Mouse (Mus musculus) forebrain, embryonic 16.5 days (tissue): ENCODE data around the gene Grin3b. TPM values are rescaled to one million over a fixed set of nuclear protein-coding genes. Genes with fewer than 3 reads are reported as not detected.

Source experiments
- ATAC-seq: fragments of 200-750 bp; cut with Nextera tagmentation; 2 replicates; pipeline ENCODE4 v1.8.0; 2017; ENCODE audit warnings: mild to moderate bottlenecking, moderate library complexity
- H3K27ac ChIP-seq: fragments of 300-500 bp; sonication (generic); 2 replicates; pipeline ENCODE4 v1.5.1; 2014; ENCODE audit warnings: low read length, control low read depth
- H3K27me3 ChIP-seq: fragments of 300-500 bp; sonication (generic); replicated peaks from 2 replicates; pipeline ENCODE4 v1.6.1; 2014; ENCODE audit warnings: low read length; ENCODE audit not compliant: control insufficient read depth, insufficient read depth
- H3K36me3 ChIP-seq: fragments of 300-500 bp; sonication (generic); 2 replicates; pipeline ENCODE4 v1.6.1; 2014; ENCODE audit not compliant: control insufficient read depth, insufficient read depth
- H3K4me1 ChIP-seq: fragments of 300-500 bp; sonication (generic); replicated peaks from 2 replicates; pipeline ENCODE4 v1.6.1; 2014; ENCODE audit warnings: low read length; ENCODE audit not compliant: control insufficient read depth, insufficient read depth
- H3K4me2 ChIP-seq: fragments of 300-500 bp; sonication (generic); 2 replicates; pipeline ENCODE4 v1.6.1; 2014; ENCODE audit warnings: mild to moderate bottlenecking, low read length, control low read depth
- H3K4me3 ChIP-seq: fragments of 300-500 bp; sonication (generic); replicated peaks from 2 replicates; pipeline ENCODE4 v1.5.1; 2014; ENCODE audit warnings: mild to moderate bottlenecking, low read length, control low read depth
- H3K9ac ChIP-seq: fragments of 300-500 bp; sonication (generic); replicated peaks from 2 replicates; pipeline ENCODE4 v1.6.1; 2014; ENCODE audit warnings: low read depth, low read length, control low read depth
- H3K9me3 ChIP-seq: fragments of 300-500 bp; sonication (generic); 2 replicates; pipeline ENCODE4 v1.6.1; 2016; ENCODE audit warnings: low read length; ENCODE audit not compliant: control insufficient read depth
- WGBS: fragments of 180-500 bp; shearing (Covaris S2); extraction: QIAGEN DNeasy Blood & Tissue Kit; methylation state at CpG from one replicate; pipeline ENCODE4 v1.1.7; 2014; 5-methylcytosine and 5-hydroxymethylcytosine counted together
- polyA plus RNA-seq: library from polyadenylated mRNA; unstranded; fragments of >200 nt; fragmentation: Nextera tagmentation; extraction: Ambion mirVana; gene quantifications from 2 replicates; pipeline ENCODE4 v1.2.1, GENCODE M21; 2015

Gene Grin3b
- polyA plus RNA-seq, 1 experiment from 2014 or later: 0.60 TPM

DNA sequence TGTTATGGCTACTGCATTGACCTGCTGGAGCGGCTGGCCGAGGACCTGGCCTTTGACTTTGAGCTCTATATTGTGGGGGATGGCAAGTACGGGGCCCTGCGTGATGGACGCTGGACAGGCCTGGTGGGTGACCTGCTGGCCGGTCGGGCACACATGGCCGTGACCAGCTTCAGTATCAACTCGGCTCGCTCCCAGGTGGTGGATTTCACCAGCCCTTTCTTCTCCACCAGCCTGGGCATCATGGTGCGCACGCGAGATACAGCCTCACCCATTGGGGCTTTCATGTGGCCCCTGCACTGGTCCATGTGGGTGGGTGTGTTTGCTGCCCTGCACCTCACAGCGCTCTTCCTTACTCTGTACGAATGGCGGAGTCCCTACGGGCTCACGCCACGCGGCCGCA is 3.6 kb downstream of the Grin3b start:
- peaks cover 10% of the 10 kb centered on the region for H3K4me1 ChIP-seq
- 89% methylated on average over 21 of the region's 21 CpGs for whole genome bisulfite sequencing
- no peak for ATAC-seq
- no peak overlapping the region for H3K9ac ChIP-seq
- peaks cover 34% of the 10 kb centered on the region for H3K36me3 ChIP-seq
- no peak overlapping the region for H3K4me2 ChIP-seq
- no peak overlapping the region for H3K27ac ChIP-seq
- H3K27me3 ChIP-seq: peaks cover 15% of the 10 kb centered on the region
- no peak overlapping the region for H3K4me3 ChIP-seq
- no peaks in the 10 kb centered on the region for H3K9me3 ChIP-seq

GRCm38 (mm10) chr10:79974668-79975067 is 4.2 kb downstream of the Grin3b start:
- ATAC-seq: no peak

GRCm38 (mm10) chr10:79976071-79976721 is 5.7 kb downstream of the Grin3b start:
- H3K9ac ChIP-seq: no peak overlapping the region
- 90% methylated on average over 28 of the region's 28 CpGs for WGBS
- H3K4me2 ChIP-seq: no peak overlapping the region
- H3K27me3 ChIP-seq: peaks cover 2% of the 10 kb centered on the region; the same call in 1 of the 2 replicates
- H3K27ac ChIP-seq: no peak overlapping the region
- ATAC-seq: no peak
- H3K4me1 ChIP-seq: peaks cover 3% of the 10 kb centered on the region
- H3K4me3 ChIP-seq: no peak overlapping the region
- no peaks in the 10 kb centered on the region for H3K9me3 ChIP-seq
- peaks cover 35% of the 10 kb centered on the region for H3K36me3 ChIP-seq

More at GRCm38 (mm10) chr10:79974668-79975067, 4.2 kb downstream of the Grin3b start:
- Histone ChIP-seq H3K9ac (no peak overlapping the region), H3K27ac (no peak overlapping the region), H3K27me3 (peaks cover 13% of the 10 kb centered on the region), H3K4me3 (no peak overlapping the region), H3K9me3 (no peaks in the 10 kb centered on the region), H3K36me3 (peaks cover 35% of the 10 kb centered on the region), H3K4me1 (peaks cover 8% of the 10 kb centered on the region), H3K4me2 (no peak overlapping the region)
- WGBS: 88% methylated on average over 8 of the region's 8 CpGs

GRCm38 (mm10) chr10:79976722-79977107 is 6.2 kb downstream of the Grin3b start:
- H3K9me3 ChIP-seq: no peaks in the 10 kb centered on the region
- no peak for ATAC-seq
- no peak overlapping the region for H3K27ac ChIP-seq
- WGBS: 77% methylated on average over 36 of the region's 36 CpGs
- peaks cover 35% of the 10 kb centered on the region for H3K36me3 ChIP-seq
- no peak overlapping the region for H3K4me3 ChIP-seq
- H3K4me1 ChIP-seq: peaks cover 5% of the 10 kb centered on the region
- H3K27me3 ChIP-seq: no peaks in the 10 kb centered on the region
- H3K4me2 ChIP-seq: no peak overlapping the region
- H3K9ac ChIP-seq: no peak overlapping the region

DNA sequence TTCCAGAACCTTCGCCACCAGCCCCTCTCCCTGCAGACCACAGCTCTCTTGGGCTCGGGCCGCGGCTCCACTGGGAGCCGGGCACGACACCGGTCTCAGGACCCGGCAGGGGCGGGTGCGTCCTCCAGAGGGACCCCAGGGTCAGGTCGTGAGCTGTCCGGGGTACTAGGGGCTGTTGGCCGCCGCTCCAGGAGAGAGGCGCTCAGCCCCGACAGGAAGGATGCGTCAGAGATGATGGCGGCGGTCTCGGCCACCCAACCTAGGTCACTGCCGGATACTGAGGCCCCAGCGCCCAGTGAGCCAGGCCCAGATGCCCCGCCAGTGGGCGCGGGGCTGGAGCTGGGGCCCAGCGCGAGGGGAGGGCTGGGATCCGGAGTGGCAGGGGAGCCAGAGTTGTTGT is 6.8 kb downstream of the Grin3b start:
- Histone ChIP-seq H3K9ac (no peak overlapping the region), H3K36me3 (peaks cover 35% of the 10 kb centered on the region), H3K27me3 (no peaks in the 10 kb centered on the region), H3K4me3 (no peak overlapping the region), H3K27ac (no peak overlapping the region), H3K4me1 (peaks cover 9% of the 10 kb centered on the region), H3K9me3 (no peaks in the 10 kb centered on the region), H3K4me2 (no peak overlapping the region)
- 86% methylated on average over 28 of the region's 28 CpGs for WGBS
- no peak for ATAC-seq

DNA sequence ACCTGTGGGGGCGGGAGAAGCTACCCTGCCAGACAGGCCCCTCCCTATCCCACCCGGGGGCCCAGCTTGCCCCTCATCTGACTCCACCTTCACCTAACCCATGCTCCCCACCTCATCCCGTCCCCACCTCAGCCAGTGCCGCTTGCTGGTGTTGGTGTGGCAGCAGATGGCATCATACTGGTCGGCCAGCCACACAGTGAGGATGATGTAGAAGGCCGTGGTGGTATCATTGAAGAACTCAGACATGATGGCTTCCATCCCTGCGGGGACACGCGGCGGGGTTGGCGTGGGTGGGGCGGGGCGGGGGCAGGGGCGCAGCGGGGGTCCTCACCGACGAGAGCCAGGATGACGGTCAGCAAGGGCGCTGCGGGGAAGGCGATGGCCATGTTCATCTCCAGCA is 7.5 kb downstream of the Grin3b start:
- no peak overlapping the region for H3K4me2 ChIP-seq
- H3K9ac ChIP-seq: no peak overlapping the region
- 96% methylated on average over 20 of the region's 21 CpGs for WGBS
- peaks cover 17% of the 10 kb centered on the region for H3K4me1 ChIP-seq
- ATAC-seq: no peak
- no peak overlapping the region for H3K27ac ChIP-seq
- no peak overlapping the region for H3K4me3 ChIP-seq
- no peaks in the 10 kb centered on the region for H3K27me3 ChIP-seq
- H3K9me3 ChIP-seq: no peaks in the 10 kb centered on the region
- H3K36me3 ChIP-seq: peaks cover 35% of the 10 kb centered on the region

GRCm38 (mm10) chr10:79979401-79980155 is 9.1 kb downstream of the Grin3b start:
- Histone ChIP-seq H3K4me1 (peaks cover 23% of the 10 kb centered on the region), H3K4me3 (no peak overlapping the region), H3K27me3 (no peaks in the 10 kb centered on the region), H3K9me3 (no peaks in the 10 kb centered on the region), H3K9ac (no peak overlapping the region), H3K4me2 (no peak overlapping the region), H3K36me3 (peaks cover 35% of the 10 kb centered on the region), H3K27ac (no peak overlapping the region)
- no peak for ATAC-seq
- WGBS: 92% methylated on average over 22 of the region's 22 CpGs

DNA sequence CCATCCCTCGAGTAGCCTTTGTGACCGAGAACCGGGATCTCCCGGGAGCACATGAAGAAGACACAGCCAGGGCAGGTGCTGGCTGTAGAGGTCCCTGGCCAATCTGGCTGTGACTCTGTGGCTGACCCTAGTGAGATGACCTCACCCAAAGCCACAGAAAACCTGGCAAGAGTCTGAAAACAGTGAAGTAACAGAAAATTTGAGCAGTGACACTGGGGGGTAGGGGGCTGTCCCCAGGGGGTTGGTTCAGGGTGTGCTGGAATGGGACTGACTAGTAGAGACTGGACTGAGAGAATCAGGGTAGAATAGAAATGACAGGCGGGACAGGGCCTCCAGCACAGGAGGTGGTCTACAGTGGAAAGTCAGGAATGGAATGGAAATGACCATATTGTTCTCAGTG is 12.7 kb downstream of the Grin3b start:
- 76% methylated on average over 5 of the region's 5 CpGs for WGBS
- H3K27ac ChIP-seq: no peak overlapping the region
- no peak for ATAC-seq
- no peaks in the 10 kb centered on the region for H3K9me3 ChIP-seq
- H3K27me3 ChIP-seq: peaks cover 13% of the 10 kb centered on the region
- peak overlapping the region; percentile 83 for H3K4me3 ChIP-seq
- H3K9ac ChIP-seq: peak overlapping the region; percentile 89
- H3K4me1 ChIP-seq: peaks cover 36% of the 10 kb centered on the region
- peaks cover 8% of the 10 kb centered on the region for H3K36me3 ChIP-seq
- H3K4me2 ChIP-seq: peak overlapping the region; percentile 99

DNA sequence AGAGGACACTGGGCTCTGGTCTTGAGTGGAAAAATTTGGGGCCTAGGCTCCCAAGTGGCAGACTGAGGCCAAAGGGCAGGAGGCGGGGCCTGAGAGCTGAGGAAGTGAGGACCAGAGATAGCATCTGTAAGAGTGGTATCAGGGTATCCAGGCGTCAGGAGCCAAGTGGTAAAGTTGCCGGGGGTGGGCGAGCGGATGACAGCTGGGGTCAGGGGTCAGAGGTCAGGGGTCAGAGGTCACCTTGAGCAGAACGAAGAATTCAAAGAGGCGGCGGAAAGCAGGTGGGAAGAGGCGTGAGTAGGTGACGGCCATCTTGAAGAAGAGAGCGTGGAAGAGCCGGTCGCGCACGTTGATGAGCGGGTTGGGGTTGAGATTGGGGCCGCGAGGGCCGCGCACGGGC is 13.2 kb downstream of the Grin3b start:
- peak overlapping the region; percentile 89 for H3K9ac ChIP-seq
- no peak for ATAC-seq
- peak overlapping the region; percentile 83 for H3K4me3 ChIP-seq
- 1% methylated on average over 21 of the region's 21 CpGs for WGBS
- H3K9me3 ChIP-seq: no peaks in the 10 kb centered on the region
- H3K27ac ChIP-seq: peak overlapping the region; percentile 96
- peaks cover 40% of the 10 kb centered on the region for H3K4me1 ChIP-seq
- peak overlapping the region; percentile 99 for H3K4me2 ChIP-seq
- 0 out of 2 replicates have a peak, but pooled peaks cover 4% of the 10 kb centered on the region for H3K36me3 ChIP-seq
- peaks cover 18% of the 10 kb centered on the region for H3K27me3 ChIP-seq
